Mouse (Mus musculus) left cerebral cortex, postnatal 10 days (tissue): ENCODE results near the gene Vmn1r38. TPM values are rescaled to one million over a fixed set of nuclear protein-coding genes. Genes with fewer than 3 reads are reported as not detected.
"Not testable (repeated sequence)": the region's sequence is repeated elsewhere in the genome, so short reads cannot be mapped to it uniquely, and the experiment has no call there.

Experiments used
- DNase-seq, 2 experiments: peaks; one replicate each; pipeline ENCODE4 v3.0.0; 2021 to 2022; ENCODE audit warnings: low spot score in 2 of 2, mixed read lengths in 1 of 2; ENCODE audit errors: extremely low spot score in 1 of 2
- intact Hi-C: fragments of 180-260 bp; cut with DNase I; formaldehyde crosslinking; loops from one replicate; pipeline ENCODE4 v1.15.1; 2025
- total RNA-seq, 2 experiments: library from RNA; stranded (reverse); gene quantifications; 2 replicates each; pipeline ENCODE4 v1.2.3; 2021

The Vmn1r38 gene
- total RNA-seq, result not detected

- intact Hi-C loops, DNase-seq: not testable (repeated sequence)
Observed at GRCm38 (mm10) chr6:66782527-66782926, at the start of gene Vmn1r38. TSS of gene Vmn1r38 (minus strand) at chr6:66782627.

- DNase-seq, result no peak
- intact Hi-C loops, result no loop called here
Observed at GRCm38 (mm10) chr6:66810509-66810908, 28.1 kb upstream of the Vmn1r38 start, which contains the start of gene Vmn1r39. TSS of gene Vmn1r39 (minus strand) at chr6:66810609.

GRCm38 (mm10) chr6:66806311-66806710 is 23.9 kb upstream of the Vmn1r38 start:
- intact Hi-C loops, result no loop called here
- DNase-seq, result no peak

GRCm38 (mm10) chr6:66805713-66806112 is 23.3 kb upstream of the Vmn1r38 start:
- no peak for DNase-seq
- intact Hi-C loops, result no loop called here

GRCm38 (mm10) chr6:66729082-66729481 is 53.3 kb downstream of the Vmn1r38 start, which contains the start of gene Vmn1r37:
TSS of gene Vmn1r37 (plus strand) at chr6:66729382.
- intact Hi-C loops, DNase-seq: not testable (repeated sequence)

Other genes starting within 250 kb of the Vmn1r38 start
- 10 to 100 TPM; 12.1 to 13.1 TPM for gene Mad2l1, start 247.2 kb downstream of the Vmn1r38 start, total RNA-seq
- gene Vmn1r32, start 222.5 kb downstream of the Vmn1r38 start, total RNA-seq, result not detected
- not detected for gene Vmn1r33, start 164.3 kb downstream of the Vmn1r38 start, total RNA-seq
- gene Vmn1r34, start 138.7 kb downstream of the Vmn1r38 start, total RNA-seq, result not detected
- not detected for gene Vmn1r35, start 96.7 kb downstream of the Vmn1r38 start, total RNA-seq
- gene Vmn1r36, start 63.5 kb downstream of the Vmn1r38 start, total RNA-seq, result not detected
- gene Vmn1r37, start 53.2 kb downstream of the Vmn1r38 start, total RNA-seq, result not detected
- not detected for gene Vmn1r39, start 28.0 kb upstream of the Vmn1r38 start, total RNA-seq
- 10 to 100 TPM; 75.7 to 86.9 TPM for gene Gng12, start 113.8 kb upstream of the Vmn1r38 start, total RNA-seq